Mouse (Mus musculus): ENCODE measurements around the gene Acbd5.

- TF ChIP-seq CTCF (IDR thresholded peaks at IDR 0.05; ENCODE audit: low read depth, low read length) = no peak
- TF ChIP-seq POLR2A (IDR thresholded peaks at IDR 0.05; ENCODE audit: extremely low read depth, insufficient read depth, low read length) = no peak
Observed at GRCm38 (mm10) chr2:23051890-23052289, 16.1 kb upstream of the Acbd5 start.

All from liver, adult 2 months (tissue).